Mouse (Mus musculus): ENCODE measurements at regions not wholly inside any gene's neighbourhood (a gene's known extent, or its start where the extent isn't known, plus 50 kb on each side); places are given as distances from the start of the nearest gene placed in this dataset.

DNA sequence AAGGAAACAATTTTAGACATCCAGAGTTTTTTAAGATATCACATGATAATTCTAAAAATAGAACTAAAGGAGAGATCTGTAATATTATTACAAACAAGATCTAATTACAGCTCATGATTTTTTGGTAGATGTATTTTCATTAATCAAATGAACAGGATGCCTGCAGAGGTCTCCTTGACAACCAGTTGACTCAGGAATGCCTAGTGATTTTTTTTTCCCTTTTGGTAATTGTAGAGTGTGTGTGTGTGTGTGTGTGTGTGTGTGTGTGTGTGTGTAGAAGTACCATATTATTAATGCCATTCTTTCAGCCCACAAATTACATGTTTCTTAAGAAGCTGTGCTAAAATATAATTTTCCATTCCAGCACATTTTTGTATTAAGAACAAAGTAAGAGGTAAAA is 365.1 kb downstream of the Plod2 start:
- no peaks in the 10 kb centered on the region for H3K36me3 ChIP-seq (ENCODE audit: control insufficient read depth, insufficient read depth, low read length)
- no peaks in the 10 kb centered on the region for H3K27me3 ChIP-seq (ENCODE audit: control insufficient read depth, insufficient read depth, low read length)
- H3K4me3 ChIP-seq (ENCODE audit: control insufficient read depth, low read depth, low read length), result no peak overlapping the region
- no peak overlapping the region for H3K27ac ChIP-seq (ENCODE audit: control insufficient read depth, insufficient read depth, low read depth, low read length)
- no peaks in the 10 kb centered on the region for H3K4me1 ChIP-seq (ENCODE audit: control insufficient read depth, insufficient read depth, low read length)
- TF ChIP-seq CTCF (IDR thresholded peaks at IDR 0.05; ENCODE audit: control insufficient read depth, insufficient read depth, insufficient replicate concordance, low read depth, low read length) (no peak), POLR2A (IDR thresholded peaks at IDR 0.05; ENCODE audit: control insufficient read depth, low read depth, low read length) (no peak)

DNA sequence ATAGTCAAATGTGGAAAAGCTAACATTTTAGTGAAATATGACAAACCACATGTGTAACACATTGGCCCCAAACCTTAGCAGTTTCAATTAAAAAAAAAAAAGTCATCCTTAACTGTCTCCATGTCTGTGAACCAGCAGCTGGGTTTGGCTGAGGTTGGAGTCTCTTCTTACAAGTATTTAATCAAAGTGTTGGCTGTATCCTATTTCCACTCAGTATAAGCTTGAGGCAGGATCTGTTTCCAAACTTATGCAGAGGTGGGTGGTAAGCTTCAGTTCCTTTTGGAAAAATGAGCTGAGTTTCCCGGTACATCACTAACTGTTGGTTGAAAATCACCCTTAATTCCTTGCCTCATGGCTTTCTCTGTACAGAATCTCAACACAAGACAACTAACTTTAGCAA is 377.4 kb downstream of the Plod2 start:
- no peak overlapping the region for H3K27ac ChIP-seq (ENCODE audit: control insufficient read depth, insufficient read depth, low read depth, low read length)
- no peaks in the 10 kb centered on the region for H3K4me1 ChIP-seq (ENCODE audit: control insufficient read depth, insufficient read depth, low read length)
- no peak overlapping the region for H3K4me3 ChIP-seq (ENCODE audit: control insufficient read depth, low read depth, low read length)
- no peaks in the 10 kb centered on the region for H3K27me3 ChIP-seq (ENCODE audit: control insufficient read depth, insufficient read depth, low read length)
- H3K36me3 ChIP-seq (ENCODE audit: control insufficient read depth, insufficient read depth, low read length), result no peaks in the 10 kb centered on the region
- TF ChIP-seq POLR2A (IDR thresholded peaks at IDR 0.05; ENCODE audit: control insufficient read depth, low read depth, low read length) (no peak), CTCF (IDR thresholded peaks at IDR 0.05; ENCODE audit: control insufficient read depth, insufficient read depth, insufficient replicate concordance, low read depth, low read length) (no peak)

DNA sequence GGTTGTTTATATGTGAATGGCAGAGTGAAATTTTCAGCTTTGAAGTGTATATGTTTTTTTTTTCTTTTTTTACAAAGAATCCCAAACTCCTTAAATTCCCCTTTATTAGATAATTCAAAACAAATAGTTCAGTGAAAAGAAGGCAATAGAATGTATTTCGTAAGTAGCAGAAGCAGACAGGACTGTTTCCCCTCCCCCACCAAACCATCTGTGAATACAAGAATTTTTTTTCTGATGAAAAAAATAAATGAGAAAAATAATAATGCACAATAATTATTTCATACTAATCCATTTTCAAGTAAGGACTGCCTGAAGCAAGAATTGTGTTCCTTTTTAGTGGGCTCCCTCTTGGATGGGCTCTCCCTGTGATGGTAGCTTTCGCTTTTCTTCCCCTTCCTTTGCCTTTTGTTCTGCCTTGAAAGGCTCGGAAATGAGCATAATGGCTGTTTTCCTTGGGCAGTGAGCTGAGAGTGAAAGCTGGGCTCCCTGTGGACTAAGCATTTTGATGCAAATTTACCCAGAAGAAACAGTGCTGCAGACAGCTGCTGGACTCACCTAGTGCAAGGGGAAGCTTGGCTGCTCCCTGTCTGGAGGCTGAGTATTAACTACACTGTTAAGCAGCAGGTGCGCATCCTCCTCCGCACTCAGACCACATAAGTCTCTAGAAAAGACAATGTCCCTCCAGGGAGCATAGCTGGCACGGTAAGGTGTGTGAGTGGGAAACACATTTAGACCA is 388.4 kb downstream of the Plod2 start:
- H3K4me3 ChIP-seq (ENCODE audit: control insufficient read depth, low read depth, low read length), result no peak overlapping the region
- no peak overlapping the region for H3K27ac ChIP-seq (ENCODE audit: control insufficient read depth, insufficient read depth, low read depth, low read length)
- H3K36me3 ChIP-seq (ENCODE audit: control insufficient read depth, insufficient read depth, low read length), result no peaks in the 10 kb centered on the region
- H3K4me1 ChIP-seq (ENCODE audit: control insufficient read depth, insufficient read depth, low read length), result no peaks in the 10 kb centered on the region
- H3K27me3 ChIP-seq (ENCODE audit: control insufficient read depth, insufficient read depth, low read length), result no peaks in the 10 kb centered on the region
- TF ChIP-seq POLR2A (IDR thresholded peaks at IDR 0.05; ENCODE audit: control insufficient read depth, low read depth, low read length) (no peak), CTCF (IDR thresholded peaks at IDR 0.05; ENCODE audit: control insufficient read depth, insufficient read depth, insufficient replicate concordance, low read depth, low read length) (no peak)

DNA sequence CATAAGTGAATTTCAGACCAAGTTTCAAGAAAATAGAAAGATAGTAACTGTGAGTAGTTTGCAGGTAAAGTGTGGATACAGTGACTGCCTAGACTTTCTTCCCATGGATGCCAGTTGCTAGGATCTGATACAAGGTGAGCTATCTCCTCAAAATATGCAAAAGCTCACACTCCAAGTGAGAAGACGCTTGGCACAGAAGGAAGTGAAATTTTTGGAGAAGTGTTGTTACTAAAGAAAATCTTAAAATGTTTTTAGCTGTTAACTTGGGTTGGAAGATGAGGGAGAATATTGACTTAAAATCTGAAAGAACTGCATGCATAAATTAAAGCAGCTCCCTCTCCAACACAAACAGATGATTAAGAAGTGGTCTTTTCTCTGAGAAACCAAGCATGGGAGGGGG is 395.8 kb downstream of the Plod2 start:
- TF ChIP-seq CTCF (IDR thresholded peaks at IDR 0.05; ENCODE audit: control insufficient read depth, insufficient read depth, insufficient replicate concordance, low read depth, low read length), result no peak
- TF ChIP-seq POLR2A (IDR thresholded peaks at IDR 0.05; ENCODE audit: control insufficient read depth, low read depth, low read length), result no peak
- no peaks in the 10 kb centered on the region for H3K4me1 ChIP-seq (ENCODE audit: control insufficient read depth, insufficient read depth, low read length)
- H3K27ac ChIP-seq (ENCODE audit: control insufficient read depth, insufficient read depth, low read depth, low read length), result no peak overlapping the region
- H3K27me3 ChIP-seq (ENCODE audit: control insufficient read depth, insufficient read depth, low read length), result no peaks in the 10 kb centered on the region
- H3K4me3 ChIP-seq (ENCODE audit: control insufficient read depth, low read depth, low read length), result no peak overlapping the region
- no peaks in the 10 kb centered on the region for H3K36me3 ChIP-seq (ENCODE audit: control insufficient read depth, insufficient read depth, low read length)

DNA sequence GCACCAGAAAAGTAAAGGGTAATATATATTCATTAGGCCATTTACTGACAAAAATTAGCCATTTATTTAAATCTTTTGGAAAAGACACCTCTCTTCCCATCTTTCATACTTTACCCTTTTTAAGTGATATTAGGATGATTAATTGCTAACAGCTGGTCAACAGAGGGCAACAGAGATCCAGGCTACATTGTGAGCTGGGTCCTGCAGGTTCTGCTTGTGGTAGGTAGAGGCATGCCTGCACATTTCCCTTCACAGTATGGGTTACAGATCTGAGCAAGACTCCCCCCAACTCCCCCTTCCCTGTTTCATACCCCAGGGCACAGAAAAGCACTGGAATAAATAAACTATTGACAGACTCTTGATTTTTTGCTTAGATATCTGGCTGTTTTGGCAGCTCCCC is 408.1 kb downstream of the Plod2 start:
- Histone ChIP-seq H3K36me3 (ENCODE audit: control insufficient read depth, insufficient read depth, low read length) (no peaks in the 10 kb centered on the region), H3K4me1 (ENCODE audit: control insufficient read depth, insufficient read depth, low read length) (no peaks in the 10 kb centered on the region), H3K4me3 (ENCODE audit: control insufficient read depth, low read depth, low read length) (no peak overlapping the region), H3K27me3 (ENCODE audit: control insufficient read depth, insufficient read depth, low read length) (no peaks in the 10 kb centered on the region), H3K27ac (ENCODE audit: control insufficient read depth, insufficient read depth, low read depth, low read length) (no peak overlapping the region)
- no peak for TF ChIP-seq POLR2A (IDR thresholded peaks at IDR 0.05; ENCODE audit: control insufficient read depth, low read depth, low read length)
- TF ChIP-seq CTCF (IDR thresholded peaks at IDR 0.05; ENCODE audit: control insufficient read depth, insufficient read depth, insufficient replicate concordance, low read depth, low read length), result no peak

DNA sequence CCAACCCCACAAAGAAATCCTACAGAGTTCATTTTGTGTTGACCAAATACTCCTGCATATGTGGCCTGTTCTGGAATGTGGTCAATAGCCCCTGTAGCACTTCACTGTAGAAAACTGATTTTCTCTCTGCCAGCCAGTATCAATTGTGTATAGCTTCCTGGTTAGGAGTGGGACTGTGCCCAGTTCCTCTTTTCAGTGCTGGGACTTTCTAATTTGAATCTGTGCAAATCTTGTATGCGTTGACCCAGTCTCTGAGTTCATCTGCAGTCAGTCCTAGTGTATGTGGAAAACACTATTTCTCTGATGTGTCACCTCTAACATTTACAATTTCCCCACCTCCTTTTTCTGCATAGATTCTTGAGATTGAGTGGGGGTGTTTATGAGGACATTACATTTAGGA is 421.3 kb downstream of the Plod2 start:
- Histone ChIP-seq H3K36me3 (ENCODE audit: control insufficient read depth, insufficient read depth, low read length) (no peaks in the 10 kb centered on the region), H3K27me3 (ENCODE audit: control insufficient read depth, insufficient read depth, low read length) (no peaks in the 10 kb centered on the region), H3K4me3 (ENCODE audit: control insufficient read depth, low read depth, low read length) (no peak overlapping the region), H3K4me1 (ENCODE audit: control insufficient read depth, insufficient read depth, low read length) (no peaks in the 10 kb centered on the region), H3K27ac (ENCODE audit: control insufficient read depth, insufficient read depth, low read depth, low read length) (no peak overlapping the region)
- TF ChIP-seq POLR2A (IDR thresholded peaks at IDR 0.05; ENCODE audit: control insufficient read depth, low read depth, low read length) (no peak), CTCF (IDR thresholded peaks at IDR 0.05; ENCODE audit: control insufficient read depth, insufficient read depth, insufficient replicate concordance, low read depth, low read length) (no peak)

DNA sequence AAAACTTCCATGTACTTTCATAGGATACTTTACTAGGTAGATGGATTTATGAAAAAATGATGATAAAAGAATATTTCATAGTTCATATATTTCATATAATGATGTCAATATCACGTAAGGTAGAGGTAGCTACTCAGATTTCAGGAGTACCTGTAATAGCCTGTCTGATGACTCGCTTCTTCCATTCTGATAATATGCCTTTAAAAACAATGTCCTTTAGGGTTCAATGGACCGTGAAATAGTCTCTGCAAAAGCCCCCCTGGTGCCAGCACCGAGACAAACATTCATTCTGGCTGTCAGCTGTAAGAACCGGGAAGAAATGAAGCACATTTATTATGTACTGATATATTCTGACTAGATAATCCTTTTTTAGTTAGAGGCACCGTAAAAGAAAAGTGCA is 449.7 kb downstream of the Plod2 start:
- Histone ChIP-seq H3K27me3 (ENCODE audit: control insufficient read depth, insufficient read depth, low read length) (no peaks in the 10 kb centered on the region), H3K27ac (ENCODE audit: control insufficient read depth, insufficient read depth, low read depth, low read length) (no peak overlapping the region), H3K4me3 (ENCODE audit: control insufficient read depth, low read depth, low read length) (no peak overlapping the region), H3K4me1 (ENCODE audit: control insufficient read depth, insufficient read depth, low read length) (no peaks in the 10 kb centered on the region), H3K36me3 (ENCODE audit: control insufficient read depth, insufficient read depth, low read length) (no peaks in the 10 kb centered on the region)
- TF ChIP-seq CTCF (IDR thresholded peaks at IDR 0.05; ENCODE audit: control insufficient read depth, insufficient read depth, insufficient replicate concordance, low read depth, low read length) (no peak), POLR2A (IDR thresholded peaks at IDR 0.05; ENCODE audit: control insufficient read depth, low read depth, low read length) (no peak)

Measured in testis, adult 2 months (tissue).